Mouse (Mus musculus) neutrophil, adult 83 days (primary cell): ENCODE results near the gene Gm17604. TPM values are rescaled to one million over a fixed set of nuclear protein-coding genes. Genes with fewer than 3 reads are reported as not detected.

Source experiments
- total RNA-seq, 2 experiments: library from RNA; stranded (reverse); gene quantifications; one replicate each; pipeline ENCODE4 v1.2.4; 2023

The Gm17604 gene
- not detected for total RNA-seq

GRCm38 (mm10) chrX:165004779-165005324 is at the start of gene Gm17604:
Gm17604 (minus strand) TSS chrX:165004829.

DNA sequence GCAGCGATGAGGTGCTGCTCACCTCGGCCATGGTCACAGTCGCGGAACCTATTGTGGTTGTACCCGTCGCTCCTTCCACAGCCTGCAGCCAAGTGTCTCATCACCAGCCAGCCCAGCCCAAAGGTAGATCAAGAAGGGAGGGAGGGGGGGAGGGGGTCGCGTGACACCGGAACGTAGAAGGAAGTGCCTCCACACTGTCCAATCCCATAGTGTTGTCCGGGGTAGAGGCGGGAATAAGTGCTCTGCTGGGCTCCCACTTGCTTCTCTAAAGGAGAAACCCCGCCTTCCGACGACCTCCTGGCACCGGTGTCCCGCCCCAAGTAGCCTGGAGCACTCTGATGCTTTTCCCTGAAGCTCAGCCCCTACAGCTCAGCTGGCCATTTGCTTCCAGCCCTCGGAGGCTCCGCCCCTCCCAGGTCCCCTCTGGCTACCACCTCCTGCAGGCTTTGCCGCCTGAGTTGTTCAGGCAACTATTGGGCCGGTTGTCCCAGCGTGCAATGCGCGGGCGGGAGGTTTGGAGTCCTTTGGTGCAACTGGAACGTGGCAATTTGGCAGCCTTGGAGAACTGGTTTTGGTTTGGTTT is 24.3 kb downstream of the Gm17604 start, which contains the start of the genes Mospd2 and Fancb:
TSS of gene Mospd2 (minus strand) at position 183 of the 583 bp plus-strand sequence.
TSS of gene Fancb (plus strand) at position 400 of the 583 bp plus-strand sequence.

Other genes starting within 250 kb of the Gm17604 start
- 10 to 100 TPM; 67.3 to 79.4 TPM for gene Mospd2, start 24.5 kb downstream of the Gm17604 start, total RNA-seq
- gene Fancb, start 24.2 kb downstream of the Gm17604 start, total RNA-seq: 1 to 10 TPM; 3.0 to 3.1 TPM